Mouse (Mus musculus) embryonic fibroblast, embryonic 13.5 days (primary cell): ENCODE data around the gene Atxn3.

Experiments
- CTCF ChIP-seq: IDR thresholded peaks from 2 replicates; pipeline ENCODE4 v1.5.1; 2011; ENCODE audit warnings: mild to moderate bottlenecking, control low read depth, low read length, moderate library complexity, borderline replicate concordance; ENCODE audit not compliant: insufficient read depth
- POLR2A ChIP-seq: IDR thresholded peaks from 2 replicates; pipeline ENCODE4 v1.6.1; 2011; ENCODE audit warnings: low read depth, mild to moderate bottlenecking, control low read depth, low read length, moderate library complexity

GRCm38 (mm10) chr12:101884926-101885325, 73.1 kb downstream of the Atxn3 start:
- TF ChIP-seq CTCF (no peak), POLR2A (no peak)
